Mouse (Mus musculus) heart, adult 2 months (tissue): ENCODE results near the gene Gm42791.

ENCODE experiments used
- CTCF ChIP-seq: fragments of 200-600 bp; IDR thresholded peaks from 2 replicates; pipeline ENCODE4 v1.8.1; 2022; ENCODE audit warnings: antibody characterized with exemption, mild to moderate bottlenecking, moderate library complexity
- POLR2A ChIP-seq: fragments of 200-500 bp; IDR thresholded peaks from 2 replicates; pipeline ENCODE4 v1.6.1; 2011; ENCODE audit warnings: mild to moderate bottlenecking, low read depth, low read length, control low read depth; ENCODE audit not compliant: insufficient read depth

DNA sequence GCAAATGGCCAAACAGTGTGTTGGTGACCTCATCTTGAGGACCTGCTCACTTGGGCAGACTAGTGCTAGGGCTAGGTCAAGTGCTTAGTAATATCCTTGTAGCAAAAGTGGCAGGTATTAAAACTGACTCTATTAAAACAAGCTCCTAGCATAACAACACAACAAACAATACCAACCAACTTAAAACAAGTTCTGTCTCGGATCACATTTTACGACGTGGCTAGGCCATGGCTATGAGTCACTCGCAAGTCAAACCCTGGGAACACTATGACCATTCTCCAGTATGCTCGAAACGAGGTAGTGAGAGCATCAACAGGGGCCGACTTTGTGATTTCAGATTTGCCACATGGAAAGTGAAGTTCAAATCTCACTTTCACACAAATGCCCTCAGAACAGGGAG lies 99.1 kb downstream of the Gm42791 start:
- TF ChIP-seq CTCF (no peak), POLR2A (no peak)
